Mouse (Mus musculus) layer of hippocampus, postnatal 25 days (tissue): ENCODE results near the gene Sgf29. TPM values are rescaled to one million over a fixed set of nuclear protein-coding genes. Genes with fewer than 3 reads are reported as not detected.
"Not testable (repeated sequence)": the region's sequence is repeated elsewhere in the genome, so short reads cannot be mapped to it uniquely, and the experiment has no call there.

Experiments used
- DNase-seq, 2 experiments: peaks; one replicate each; pipeline ENCODE4 v3.0.0; 2022; ENCODE audit warnings: mixed read lengths in 2 of 2, low spot score in 1 of 2; ENCODE audit errors: extremely low spot score in 1 of 2
- total RNA-seq, 2 experiments: library from RNA; stranded (reverse); gene quantifications; 2 replicates each; pipeline ENCODE4 v1.2.3; 2021

The Sgf29 gene
- total RNA-seq, 2 experiments from 2014 or later: 30.5 to 35.1 TPM

DNA sequence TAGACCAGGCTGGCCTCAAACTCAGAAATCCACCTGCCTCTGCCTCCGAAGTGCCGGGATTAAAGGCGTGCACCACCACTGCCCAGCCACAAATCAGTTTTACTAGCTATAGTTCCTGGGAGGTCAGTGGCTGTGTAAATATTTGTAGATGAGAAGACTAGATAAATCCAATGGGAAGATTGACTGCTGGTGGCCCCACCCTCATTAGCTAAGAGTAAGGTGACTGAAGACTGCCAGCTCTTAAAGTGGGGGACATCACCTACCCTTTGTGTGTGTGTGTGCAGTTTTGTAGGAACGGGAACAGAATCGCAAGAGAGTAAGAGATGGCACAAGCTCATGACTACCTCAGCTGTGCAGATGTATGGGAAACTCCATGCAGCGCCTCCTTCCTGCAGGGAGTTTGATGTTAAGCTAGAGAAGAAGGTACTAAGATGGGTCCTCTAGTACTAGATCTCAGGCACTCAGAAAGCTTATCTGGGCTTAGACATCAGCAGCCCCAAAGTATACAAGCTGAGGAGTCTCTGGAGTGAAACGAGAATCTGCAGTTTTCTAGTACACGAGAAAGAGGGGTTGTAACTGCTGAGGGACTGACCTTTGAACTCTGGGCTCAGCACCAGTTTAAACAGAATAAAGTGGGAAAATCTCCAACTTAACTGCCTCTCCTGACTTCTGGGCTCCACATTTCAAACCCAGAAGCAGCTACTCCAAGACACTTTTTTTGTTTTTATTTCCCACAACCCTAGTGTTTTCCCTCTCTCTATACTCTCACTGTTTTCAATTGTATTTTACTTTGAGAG is 29.6 kb downstream of the Sgf29 start:
- no peak for DNase-seq

DNA sequence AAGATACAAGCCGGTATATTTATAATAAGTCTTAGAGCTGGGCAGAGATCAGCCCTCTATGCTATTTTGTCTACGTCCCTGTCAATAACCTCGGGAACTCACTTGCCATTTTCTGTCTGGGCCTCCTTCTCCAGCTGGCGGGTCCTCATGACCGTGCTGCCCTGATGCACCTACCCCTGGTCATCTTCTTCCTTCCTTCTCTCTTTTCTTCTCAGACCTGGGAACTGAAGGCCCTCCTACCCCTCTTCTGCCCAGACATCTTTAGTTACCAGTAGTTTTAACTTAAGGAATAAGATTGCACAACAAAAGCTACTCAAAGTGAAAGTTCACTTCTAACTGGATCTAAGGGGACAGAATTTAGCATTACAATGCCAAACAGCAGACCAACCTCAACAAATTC is 30.6 kb downstream of the Sgf29 start:
- DNase-seq: no peak

- no peak for DNase-seq
These were observed 32.1 kb downstream of the Sgf29 start for GRCm38 (mm10) chr7:126681221-126681620.

DNA sequence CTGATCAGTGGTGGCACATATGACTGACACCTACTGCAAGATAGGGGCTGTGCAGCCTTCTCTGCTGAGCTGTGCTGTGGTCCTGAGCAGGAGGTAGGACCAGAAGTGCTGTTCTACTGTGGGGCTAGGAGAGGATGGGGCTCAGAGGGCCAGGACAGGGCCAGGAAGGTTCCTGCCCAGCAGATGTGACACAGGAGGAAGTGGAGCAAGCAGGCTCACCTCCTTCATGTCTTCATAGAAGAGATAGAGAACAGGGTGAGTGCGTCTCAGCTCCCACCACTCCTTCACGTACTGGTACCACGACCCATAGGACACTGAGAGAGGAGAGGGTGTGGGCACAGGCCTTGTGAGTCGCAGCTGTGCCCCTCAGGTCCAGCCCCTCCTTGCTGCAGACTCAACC is 39.0 kb downstream of the Sgf29 start:
- not testable (repeated sequence) for DNase-seq

- no peak for DNase-seq
These were observed 39.9 kb downstream of the Sgf29 start for GRCm38 (mm10) chr7:126689021-126689420.

DNA sequence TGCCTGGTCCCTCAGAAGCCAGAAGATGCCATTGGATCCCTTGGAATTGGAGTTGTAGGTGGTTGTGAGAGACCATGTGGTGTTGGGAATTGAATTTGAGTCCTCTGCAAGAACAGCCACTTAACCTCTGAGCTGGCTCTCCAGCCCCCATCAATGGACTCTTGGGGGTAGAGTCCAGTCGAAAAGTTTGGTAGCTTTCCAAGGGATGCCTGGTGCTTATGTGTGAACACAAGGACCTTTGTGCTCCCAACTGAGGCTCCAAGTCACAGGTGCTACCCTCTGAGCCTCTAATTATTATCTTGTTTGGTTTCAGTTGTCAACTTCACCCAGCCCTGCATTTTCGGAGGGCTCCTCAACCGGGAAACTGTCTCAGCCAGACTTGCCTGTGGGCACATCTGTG is 41.6 kb downstream of the Sgf29 start:
- DNase-seq: no peak

DNA sequence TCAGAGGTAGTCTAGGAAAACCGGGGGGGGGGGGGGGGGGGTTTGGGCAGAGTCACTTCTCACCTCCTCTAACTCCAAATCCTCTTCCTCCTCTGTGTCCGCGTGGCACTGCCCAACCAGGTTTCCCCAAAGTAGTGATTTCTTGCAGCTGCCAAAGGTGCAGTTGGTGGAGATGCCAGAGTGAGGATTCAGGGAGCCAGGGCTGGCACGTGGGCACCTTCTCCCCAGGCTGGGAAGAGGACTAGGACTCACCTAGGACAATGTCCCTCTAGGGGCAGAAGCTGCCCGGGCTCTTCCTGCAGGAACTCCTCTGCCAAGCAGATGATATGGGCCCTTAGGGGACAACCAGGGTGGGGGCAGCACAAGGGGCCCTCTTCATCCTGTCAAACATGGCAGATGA is 42.6 kb downstream of the Sgf29 start:
- no peak for DNase-seq

DNA sequence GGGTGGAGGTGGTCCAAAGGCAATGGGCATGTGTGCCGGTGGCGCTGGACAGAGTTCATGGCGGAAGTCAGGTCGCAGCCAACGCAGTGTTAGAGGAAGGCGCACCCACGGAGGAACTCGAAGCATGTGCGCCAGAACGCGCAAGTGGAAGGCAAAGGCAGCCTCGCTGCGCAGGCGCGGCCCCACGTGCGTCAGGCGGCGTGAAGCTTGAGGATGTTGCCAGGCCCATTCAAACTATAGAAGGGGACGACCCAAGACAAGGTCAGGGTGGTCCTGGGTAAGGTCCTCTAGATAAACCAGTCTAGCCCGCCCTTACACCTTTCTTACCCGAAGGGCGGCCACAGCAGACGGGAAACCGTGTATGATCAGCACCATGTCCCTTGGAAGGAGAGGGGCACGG is 43.3 kb downstream of the Sgf29 start:
- no peak for DNase-seq

- DNase-seq: peak; percentile 62 to 91
These were observed 44.1 kb downstream of the Sgf29 start for GRCm38 (mm10) chr7:126693256-126693655.

GRCm38 (mm10) chr7:126693781-126694180 is 44.7 kb downstream of the Sgf29 start:
- no peak for DNase-seq

GRCm38 (mm10) chr7:126694441-126695051 is 45.4 kb downstream of the Sgf29 start:
- DNase-seq: no peak

DNA sequence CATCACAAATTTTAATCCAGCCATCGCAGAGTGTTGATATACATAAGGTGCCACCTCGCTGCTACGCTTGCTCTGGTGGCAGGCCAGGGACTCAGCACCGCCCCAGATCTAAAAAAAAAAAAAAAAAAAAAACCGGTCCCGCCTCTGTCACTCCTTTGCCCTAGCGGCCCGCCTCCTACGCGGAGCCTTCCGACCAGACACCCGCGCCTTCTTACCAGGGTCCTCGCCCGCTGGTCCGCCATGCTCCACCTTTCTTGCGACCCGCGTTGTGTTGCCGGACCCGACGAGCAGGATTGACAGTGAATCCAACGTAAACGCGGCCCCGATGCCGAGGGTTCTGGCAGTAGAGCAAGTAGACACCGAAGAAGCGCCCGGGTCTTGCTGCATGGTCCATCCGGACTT is 46.1 kb downstream of the Sgf29 start, which contains the start of gene Bola2:
Gene Bola2, plus strand, starts transcription at position 192 of the 402 bp plus-strand sequence.
- DNase-seq: peak in 1 of 2 experiments; percentile 48

DNA sequence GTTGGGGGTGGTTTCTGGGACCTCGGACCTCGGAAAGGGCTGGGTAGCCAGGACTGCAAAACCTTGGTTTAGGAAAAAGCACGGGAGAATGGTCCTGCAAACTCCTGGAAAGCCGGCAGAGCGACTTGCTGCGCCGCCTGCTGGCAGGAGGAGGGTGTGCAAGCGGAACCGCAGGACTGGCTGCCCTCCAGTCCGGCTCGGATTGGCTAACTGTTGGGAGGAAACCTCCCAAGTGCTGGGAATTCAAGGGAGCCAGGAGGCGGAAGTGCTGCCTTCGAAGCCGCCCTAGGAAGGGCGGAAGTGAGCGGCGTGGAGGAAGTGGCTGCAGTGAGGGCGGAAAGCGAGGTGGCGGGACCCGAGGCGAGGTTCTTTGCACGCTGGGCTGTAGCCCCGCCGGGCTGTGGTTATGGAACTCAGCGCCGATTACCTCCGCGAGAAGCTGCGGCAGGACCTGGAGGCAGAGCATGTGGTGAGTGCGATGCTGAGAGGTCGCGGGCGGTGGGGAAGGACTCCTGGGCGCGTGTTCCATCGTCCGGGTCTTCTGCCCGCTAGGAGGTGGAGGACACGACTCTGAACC is 46.6 kb downstream of the Sgf29 start, which contains the start of gene Slx1b:
Gene Slx1b, minus strand, starts transcription at position 154 of the 577 bp plus-strand sequence.
- DNase-seq: peak; percentile 84 to 88

DNA sequence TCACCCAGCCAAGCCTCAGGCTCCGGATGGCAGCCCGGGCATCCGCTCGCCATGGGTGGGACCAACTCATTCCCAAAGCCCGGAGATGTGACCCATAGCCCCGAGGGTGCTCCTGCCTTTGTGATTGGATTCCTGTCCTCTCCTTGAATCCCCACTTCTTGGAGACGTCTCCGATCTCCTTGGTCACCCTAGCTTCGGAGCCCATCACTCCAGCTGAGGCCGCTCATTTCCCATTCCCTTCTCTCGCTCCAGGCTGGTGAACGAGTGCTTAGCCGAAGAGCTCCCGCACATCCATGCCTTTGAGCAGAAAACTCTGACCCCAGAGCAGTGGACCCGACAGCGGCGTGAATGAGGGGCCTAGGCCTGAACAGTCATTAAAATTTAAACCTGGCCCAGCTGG is 47.2 kb downstream of the Sgf29 start:
- DNase-seq: no peak

DNA sequence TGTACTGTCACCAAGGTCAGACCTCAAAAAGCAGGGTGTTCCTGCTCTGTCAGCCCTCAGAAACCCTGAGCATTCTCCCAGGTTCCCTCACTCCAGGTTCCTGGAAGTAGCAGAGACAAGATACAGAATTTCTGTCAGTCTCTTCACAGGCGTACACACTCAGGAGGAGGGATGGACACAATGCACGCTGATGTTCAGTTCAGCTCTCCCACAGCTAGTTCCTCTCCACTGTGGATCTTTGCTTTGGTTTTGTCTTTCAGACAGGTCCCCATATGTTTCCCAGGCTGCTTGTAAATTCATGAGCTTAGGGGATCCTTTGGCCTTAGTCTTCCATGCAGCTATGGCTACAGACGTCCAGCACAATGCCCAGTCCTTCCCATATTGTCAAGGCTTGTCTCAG is 47.8 kb downstream of the Sgf29 start:
- no peak for DNase-seq

- no peak for DNase-seq
These were observed 48.7 kb downstream of the Sgf29 start for GRCm38 (mm10) chr7:126697838-126698237.

GRCm38 (mm10) chr7:126700063-126701015 is 51.2 kb downstream of the Sgf29 start:
- DNase-seq: no peak

DNA sequence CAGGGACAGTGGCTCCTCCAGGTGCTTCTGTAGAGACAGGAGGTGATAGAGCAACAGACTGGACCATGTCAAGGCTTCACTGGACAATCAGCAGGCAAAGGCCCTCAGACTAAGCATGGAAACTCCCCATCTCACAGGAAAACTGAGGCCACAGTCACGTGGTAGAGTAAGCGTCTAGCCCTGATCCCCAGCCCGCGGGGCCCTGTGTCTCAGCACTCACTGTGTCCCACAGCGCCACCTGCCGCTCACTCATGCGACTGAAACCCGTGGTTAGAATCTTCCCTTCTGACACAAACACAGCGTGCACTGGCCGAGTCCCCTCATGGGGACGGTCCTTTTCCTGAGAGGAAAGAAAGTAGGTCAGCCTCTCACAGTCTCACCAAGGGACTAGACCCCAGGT is 52.0 kb downstream of the Sgf29 start:
- peak; percentile 92 to 99 for DNase-seq

DNA sequence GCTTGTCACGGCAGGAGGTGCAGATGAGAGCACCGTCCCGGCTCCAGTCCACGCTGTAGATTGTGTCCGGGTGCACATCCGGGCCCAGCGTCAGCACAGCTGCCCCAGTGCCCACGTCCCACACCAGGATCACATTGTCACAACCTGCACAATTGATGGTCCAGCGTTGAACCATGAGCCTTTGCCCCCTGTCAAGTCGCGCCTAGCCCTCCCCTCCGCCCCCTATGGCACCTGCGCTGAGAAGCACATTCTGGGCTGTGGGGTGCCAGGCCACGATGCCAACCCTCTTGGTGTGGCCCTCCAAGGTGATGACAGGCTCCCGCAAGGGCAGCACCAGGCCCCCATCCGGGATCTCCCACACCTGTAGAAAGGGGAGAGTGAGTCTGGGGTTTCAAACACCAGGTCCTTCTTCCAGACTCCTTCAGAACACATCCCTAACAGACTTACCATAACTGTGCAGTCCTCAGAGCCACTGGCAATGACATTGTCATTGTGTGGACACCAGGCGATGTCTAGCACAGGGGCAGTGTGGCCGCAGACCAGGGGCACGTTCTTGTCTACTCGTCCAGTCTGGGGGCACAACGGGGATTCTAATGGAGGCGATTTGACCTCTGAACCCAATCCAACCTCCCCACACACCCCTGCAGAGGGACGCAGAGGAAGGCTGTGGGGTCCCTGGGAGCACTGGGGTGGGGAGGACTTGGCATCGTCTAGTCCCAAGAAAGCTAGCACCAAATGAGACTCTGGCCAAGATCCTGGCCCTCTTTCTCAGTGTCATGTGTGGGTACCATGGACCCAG is 52.6 kb downstream of the Sgf29 start:
- no peak for DNase-seq

- DNase-seq: no peak
These were observed 53.2 kb downstream of the Sgf29 start for GRCm38 (mm10) chr7:126702358-126702757.
